Mouse (Mus musculus) lung, adult 2 months (tissue): ENCODE measurements around the gene Cenpa. TPM values are rescaled to one million over a fixed set of nuclear protein-coding genes. Genes with fewer than 3 reads are reported as not detected.

Experiments used
- DNase-seq: peaks from one replicate; pipeline ENCODE4 v3.0.0; 2022
- H3K4me1 ChIP-seq: fragments of 200-500 bp; 2 replicates; pipeline ENCODE4 v1.6.1; 2011; ENCODE audit warnings: low read length; ENCODE audit not compliant: control insufficient read depth, insufficient read depth
- H3K4me3 ChIP-seq: fragments of 200-500 bp; replicated peaks from 2 replicates; pipeline ENCODE3; 2011; ENCODE audit warnings: low read depth, mild to moderate bottlenecking, control low read depth, low read length; ENCODE audit errors: extremely low read depth
- CTCF ChIP-seq: fragments of 200-500 bp; IDR thresholded peaks from 2 replicates; pipeline ENCODE4 v1.5.1; 2011; ENCODE audit warnings: mild to moderate bottlenecking, low read length, control low read depth; ENCODE audit not compliant: insufficient read depth
- POLR2A ChIP-seq: fragments of 200-500 bp; IDR thresholded peaks from 2 replicates; pipeline ENCODE4 v1.6.1; 2011; ENCODE audit warnings: low read depth, mild to moderate bottlenecking, control low read depth, low read length, borderline replicate concordance; ENCODE audit errors: extremely low read depth
- WGBS: fragments of 180-500 bp; shearing (Covaris S2); methylation state at CpG from one replicate; pipeline ENCODE4 v1.1.7; 2018; 5-methylcytosine and 5-hydroxymethylcytosine counted together
- polyA plus RNA-seq: library from polyadenylated mRNA; depleted of rRNA; stranded (reverse); fragments of >200 nt; gene quantifications from 2 replicates; pipeline ENCODE4 v1.2.3, GENCODE M21; 2012

Cenpa gene
- polyA plus RNA-seq, 1 experiment: 13.8 TPM

GRCm38 (mm10) chr5:30622841-30623185 lies 43.8 kb upstream of the Cenpa start:
- peaks cover 11% of the 10 kb centered on the region for H3K4me1 ChIP-seq
- H3K4me3 ChIP-seq: no peak overlapping the region
- no peak for DNase-seq
- TF ChIP-seq POLR2A: no peak
- TF ChIP-seq CTCF: no peak
- 33% methylated on average over 10 of the region's 10 CpGs for WGBS

GRCm38 (mm10) chr5:30623380-30623779 lies 43.2 kb upstream of the Cenpa start:
- DNase-seq: no peak
- Histone ChIP-seq H3K4me1 (peaks cover 7% of the 10 kb centered on the region), H3K4me3 (no peak overlapping the region)
- WGBS: 78% methylated on average over 2 of the region's 2 CpGs
- TF ChIP-seq POLR2A (no peak), CTCF (no peak)

GRCm38 (mm10) chr5:30624311-30624710 lies 42.3 kb upstream of the Cenpa start:
- WGBS: 65% methylated on average over 1 of the region's 1 CpGs
- Histone ChIP-seq H3K4me1 (peaks cover 7% of the 10 kb centered on the region), H3K4me3 (no peak overlapping the region)
- no peak for TF ChIP-seq POLR2A
- TF ChIP-seq CTCF: no peak
- DNase-seq: no peak

- no peak for DNase-seq
- no peak overlapping the region for H3K4me3 ChIP-seq
- no peak for TF ChIP-seq CTCF
- TF ChIP-seq POLR2A: no peak
- WGBS: 33% methylated on average over 4 of the region's 4 CpGs
- peaks cover 7% of the 10 kb centered on the region for H3K4me1 ChIP-seq
Observed at GRCm38 (mm10) chr5:30624908-30625307, 41.7 kb upstream of the Cenpa start.

- Histone ChIP-seq H3K4me3 (no peak overlapping the region), H3K4me1 (peaks cover 7% of the 10 kb centered on the region)
- no peak for DNase-seq
- TF ChIP-seq CTCF (no peak), POLR2A (no peak)
- WGBS: 57% methylated on average over 3 of the region's 3 CpGs
Observed at GRCm38 (mm10) chr5:30625379-30625778, 41.2 kb upstream of the Cenpa start.

- TF ChIP-seq POLR2A: no peak
- no peak for TF ChIP-seq CTCF
- Histone ChIP-seq H3K4me3 (no peak overlapping the region), H3K4me1 (peaks cover 7% of the 10 kb centered on the region)
- WGBS: 70% methylated on average over 8 of the region's 8 CpGs
- no peak for DNase-seq
Observed at GRCm38 (mm10) chr5:30626331-30627105, 40.1 kb upstream of the Cenpa start.

GRCm38 (mm10) chr5:30628511-30628910 lies 38.1 kb upstream of the Cenpa start:
- no peaks in the 10 kb centered on the region for H3K4me1 ChIP-seq
- TF ChIP-seq CTCF (no peak), POLR2A (no peak)
- whole genome bisulfite sequencing: 70% methylated on average over 3 of the region's 3 CpGs
- no peak overlapping the region for H3K4me3 ChIP-seq
- no peak for DNase-seq

- TF ChIP-seq CTCF (no peak), POLR2A (no peak)
- 66% methylated on average over 6 of the region's 6 CpGs for WGBS
- Histone ChIP-seq H3K4me3 (no peak overlapping the region), H3K4me1 (no peaks in the 10 kb centered on the region)
- DNase-seq: no peak
Observed at GRCm38 (mm10) chr5:30630401-30630800, 36.2 kb upstream of the Cenpa start.

- TF ChIP-seq POLR2A: no peak
- no peak for TF ChIP-seq CTCF
- 71% methylated on average over 1 of the region's 1 CpGs for WGBS
- no peaks in the 10 kb centered on the region for H3K4me1 ChIP-seq
- H3K4me3 ChIP-seq: no peak overlapping the region
- no peak for DNase-seq
Observed at GRCm38 (mm10) chr5:30632134-30632533, 34.4 kb upstream of the Cenpa start.

GRCm38 (mm10) chr5:30636994-30637393 lies 29.6 kb upstream of the Cenpa start:
- Histone ChIP-seq H3K4me1 (no peaks in the 10 kb centered on the region), H3K4me3 (no peak overlapping the region)
- 26% methylated on average over 7 of the region's 7 CpGs for whole genome bisulfite sequencing
- no peak for DNase-seq
- TF ChIP-seq CTCF: no peak
- TF ChIP-seq POLR2A: no peak
